Mouse (Mus musculus) small intestine, adult 2 months (tissue): Measurements from ENCODE around the gene Brk1.

Experiments
- CTCF ChIP-seq: fragments of 200-500 bp; IDR thresholded peaks from 2 replicates; pipeline ENCODE4 v1.5.1; 2012; ENCODE audit warnings: low read depth, mild to moderate bottlenecking, control low read depth, inconsistent platforms, low read length, moderate library complexity, mixed read lengths; ENCODE audit not compliant: insufficient replicate concordance, insufficient read length; ENCODE audit errors: extremely low read depth
- POLR2A ChIP-seq: fragments of 200-500 bp; IDR thresholded peaks from 2 replicates; pipeline ENCODE4 v1.6.1; 2012; ENCODE audit warnings: low read depth, mild to moderate bottlenecking, control low read depth, inconsistent platforms, low read length, moderate library complexity

DNA sequence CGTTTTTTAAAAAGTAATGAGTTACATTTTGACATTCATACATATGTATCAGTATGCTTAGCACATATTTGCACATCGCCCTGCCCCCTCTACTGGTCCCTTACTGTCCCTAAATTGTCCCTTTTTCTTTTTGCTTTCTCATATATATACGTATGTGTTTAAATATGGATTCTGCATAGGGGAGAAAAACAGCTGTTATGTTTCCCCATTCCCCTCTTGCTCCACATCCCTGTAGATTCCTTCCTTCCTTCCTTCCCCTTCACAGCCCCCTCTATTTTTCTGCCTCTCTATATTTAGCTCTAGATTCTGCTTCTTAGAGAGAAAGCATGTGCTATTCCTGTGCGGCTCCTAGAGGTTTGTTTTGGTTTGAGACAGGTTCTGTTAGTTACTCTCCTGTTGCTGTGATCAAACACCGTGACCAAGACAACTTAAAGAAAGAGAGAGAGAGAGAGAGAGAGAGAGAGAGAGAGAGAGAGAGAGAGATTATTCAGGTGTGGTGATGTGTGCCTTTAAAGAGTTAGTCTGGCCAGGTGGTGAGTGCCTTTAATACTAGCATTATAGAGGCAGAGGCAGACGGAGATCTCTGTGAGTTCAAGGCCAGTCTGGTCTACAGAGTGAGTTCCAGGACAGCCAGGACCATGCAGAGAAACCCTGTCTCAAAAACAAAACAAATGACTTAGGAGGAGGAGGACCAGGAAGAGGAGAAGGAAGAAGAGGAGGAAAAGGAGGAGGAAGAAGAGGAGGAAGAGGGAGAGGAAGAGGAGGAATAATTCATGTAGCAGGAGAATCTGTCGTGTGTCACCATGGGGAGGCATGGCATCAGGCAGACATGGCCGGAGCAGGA lies 55.3 kb downstream of the Brk1 start:
- TF ChIP-seq CTCF (no peak), POLR2A (no peak)
